Mouse (Mus musculus): ENCODE results near the gene 1700025G04Rik. TPM values are rescaled to one million over a fixed set of nuclear protein-coding genes. Genes with fewer than 3 reads are reported as not detected.

Gene 1700025G04Rik
- polyA plus RNA-seq, 1 experiment = 2.3 TPM

DNA sequence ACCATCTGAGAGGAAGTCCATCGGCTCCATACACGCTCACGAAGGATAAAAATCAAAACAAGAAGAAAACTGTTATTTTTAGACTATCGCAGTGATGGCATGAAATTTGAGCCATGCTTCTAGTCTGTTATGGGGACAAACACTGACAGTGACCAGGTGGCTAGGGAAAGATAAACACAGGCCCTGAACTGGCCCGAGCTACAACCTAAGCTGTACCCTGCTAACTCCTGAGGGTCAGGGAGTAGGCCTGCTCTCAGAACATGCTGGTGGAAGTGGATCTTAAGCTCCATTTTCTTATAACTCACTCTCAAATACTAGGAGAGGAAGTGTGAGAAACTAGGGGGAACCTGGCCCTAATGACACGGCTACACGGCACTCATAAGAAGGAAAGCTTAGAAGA, 126.7 kb downstream of the 1700025G04Rik start:
- no peak for DNase-seq (ENCODE audit: low read depth)

DNA sequence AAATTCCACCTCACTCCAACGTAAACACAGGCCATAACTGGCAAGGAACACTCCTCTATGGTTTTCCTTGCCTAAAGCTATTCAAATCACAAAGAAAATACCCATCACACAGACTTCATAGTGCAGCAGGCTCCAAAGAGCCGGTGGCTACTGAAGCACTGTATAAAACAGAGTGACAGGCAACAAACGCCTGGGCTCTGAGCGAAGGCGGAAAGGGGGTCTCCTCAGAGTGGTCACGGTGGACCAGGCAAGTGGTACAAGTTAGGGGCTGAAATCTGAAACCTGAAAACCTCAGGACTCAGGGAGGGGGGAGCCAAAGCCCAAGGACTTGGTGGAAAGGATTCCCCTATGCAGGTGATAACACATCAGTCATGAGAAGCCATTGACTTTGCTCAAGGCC, 127.8 kb downstream of the 1700025G04Rik start:
- DNase-seq (ENCODE audit: low read depth) = no peak

DNA sequence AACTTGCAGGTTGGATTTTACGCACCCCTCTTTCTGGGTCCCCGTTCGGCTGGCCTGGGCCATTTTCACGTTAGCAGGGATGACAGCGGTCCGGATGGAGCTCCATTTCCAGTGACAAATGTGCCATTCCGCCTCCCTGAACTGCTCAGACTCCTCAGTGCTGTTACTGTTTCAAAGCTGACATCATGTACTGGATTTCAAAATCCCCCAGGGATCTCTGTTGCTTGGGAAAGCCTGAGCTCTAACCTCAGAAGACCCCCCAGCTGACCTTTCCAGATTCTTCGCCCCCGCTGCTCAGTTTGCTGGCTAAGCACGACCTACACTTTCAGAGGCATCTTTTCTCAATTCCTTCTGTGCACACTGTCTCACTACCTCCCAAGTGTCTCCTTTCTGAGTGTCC, 128.7 kb downstream of the 1700025G04Rik start:
- DNase-seq (ENCODE audit: low read depth) = no peak

DNA sequence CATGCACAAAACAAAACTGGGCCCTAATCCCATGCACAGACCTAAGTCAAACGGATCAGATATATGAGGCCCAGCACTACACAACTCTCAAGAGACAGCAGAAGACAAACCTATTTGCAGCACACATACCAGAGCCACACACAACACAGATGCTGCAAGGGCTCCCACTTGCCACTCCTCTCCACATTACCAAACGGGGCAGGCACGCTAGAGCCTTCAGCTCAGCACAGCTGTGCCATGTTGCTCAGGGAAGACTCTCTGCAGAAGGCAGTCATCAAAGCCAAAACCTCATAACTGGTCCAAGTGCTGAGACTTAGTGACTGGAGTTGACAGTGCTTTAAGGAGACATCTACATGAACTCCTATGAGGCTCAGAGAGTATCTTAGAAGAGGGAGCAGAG, 130.9 kb downstream of the 1700025G04Rik start:
- DNase-seq (ENCODE audit: low read depth) = no peak

GRCm38 (mm10) chr1:151958442-151958841, 131.5 kb downstream of the 1700025G04Rik start:
- DNase-seq (ENCODE audit: low read depth) = no peak

GRCm38 (mm10) chr1:151957669-151958068, 132.3 kb downstream of the 1700025G04Rik start:
- no peak for DNase-seq (ENCODE audit: low read depth)

DNA sequence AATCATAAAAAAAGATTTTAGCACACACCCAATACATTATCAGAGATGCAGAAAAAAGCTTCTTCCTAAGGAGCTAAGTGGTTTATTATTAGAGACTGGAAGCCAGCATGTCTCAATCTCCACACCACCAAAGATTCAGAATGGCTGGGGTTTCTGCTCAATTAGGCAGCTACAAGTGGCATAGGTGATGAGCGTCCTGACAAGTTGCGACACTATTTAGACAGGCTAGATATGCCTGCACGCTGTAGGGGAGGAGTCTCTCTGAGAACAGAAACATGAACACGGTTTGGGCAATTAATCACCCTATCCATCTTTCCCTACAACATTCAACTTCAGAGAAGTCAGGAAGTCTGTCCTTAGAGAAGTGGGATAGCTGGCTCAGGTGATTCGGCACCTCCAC, 134.1 kb downstream of the 1700025G04Rik start:
- DNase-seq (ENCODE audit: low read depth) = no peak

DNA sequence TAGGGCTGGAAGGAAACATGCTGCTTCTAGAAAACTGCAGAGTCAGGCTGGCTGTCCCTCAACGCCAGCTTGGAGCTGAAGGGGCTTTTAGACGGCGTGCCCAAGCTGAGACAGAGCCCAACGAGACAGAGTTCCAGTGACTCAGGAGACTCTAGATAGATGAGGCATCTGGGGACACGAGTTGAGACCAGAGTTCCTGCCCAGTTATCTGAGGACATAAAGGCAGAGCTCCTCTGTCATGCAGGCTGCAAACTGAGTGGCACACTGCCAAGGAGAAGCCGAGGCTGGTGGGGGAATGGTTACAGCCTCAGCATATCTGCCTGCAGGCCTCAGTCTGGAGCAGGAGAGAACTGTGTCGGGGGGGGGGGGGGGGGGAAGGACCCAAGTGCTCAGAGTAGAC, 136.4 kb downstream of the 1700025G04Rik start:
- DNase-seq (ENCODE audit: low read depth) = no peak

GRCm38 (mm10) chr1:151948065-151948464, 141.9 kb downstream of the 1700025G04Rik start:
- no peak for DNase-seq (ENCODE audit: low read depth)

DNA sequence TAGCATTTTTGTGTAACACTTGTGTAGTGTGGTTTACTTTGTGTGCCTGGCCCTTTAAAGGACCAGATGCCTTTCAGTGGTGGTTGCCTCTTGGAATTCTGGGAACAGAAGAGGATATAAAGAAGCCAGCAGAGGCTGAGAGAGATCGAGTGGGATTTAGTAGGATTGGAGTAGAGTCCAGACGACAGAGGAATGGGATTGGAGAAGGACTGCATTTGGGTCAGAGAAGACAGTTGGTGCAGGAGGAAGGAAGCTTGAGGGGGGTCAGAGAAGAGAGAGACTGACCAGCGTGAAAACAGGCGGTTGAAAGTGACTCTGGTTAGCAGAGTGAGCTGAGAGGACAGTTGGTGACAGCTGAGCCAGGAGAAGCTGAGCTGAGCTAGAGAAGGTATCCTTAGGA, 142.4 kb downstream of the 1700025G04Rik start:
- DNase-seq (ENCODE audit: low read depth) = no peak

DNA sequence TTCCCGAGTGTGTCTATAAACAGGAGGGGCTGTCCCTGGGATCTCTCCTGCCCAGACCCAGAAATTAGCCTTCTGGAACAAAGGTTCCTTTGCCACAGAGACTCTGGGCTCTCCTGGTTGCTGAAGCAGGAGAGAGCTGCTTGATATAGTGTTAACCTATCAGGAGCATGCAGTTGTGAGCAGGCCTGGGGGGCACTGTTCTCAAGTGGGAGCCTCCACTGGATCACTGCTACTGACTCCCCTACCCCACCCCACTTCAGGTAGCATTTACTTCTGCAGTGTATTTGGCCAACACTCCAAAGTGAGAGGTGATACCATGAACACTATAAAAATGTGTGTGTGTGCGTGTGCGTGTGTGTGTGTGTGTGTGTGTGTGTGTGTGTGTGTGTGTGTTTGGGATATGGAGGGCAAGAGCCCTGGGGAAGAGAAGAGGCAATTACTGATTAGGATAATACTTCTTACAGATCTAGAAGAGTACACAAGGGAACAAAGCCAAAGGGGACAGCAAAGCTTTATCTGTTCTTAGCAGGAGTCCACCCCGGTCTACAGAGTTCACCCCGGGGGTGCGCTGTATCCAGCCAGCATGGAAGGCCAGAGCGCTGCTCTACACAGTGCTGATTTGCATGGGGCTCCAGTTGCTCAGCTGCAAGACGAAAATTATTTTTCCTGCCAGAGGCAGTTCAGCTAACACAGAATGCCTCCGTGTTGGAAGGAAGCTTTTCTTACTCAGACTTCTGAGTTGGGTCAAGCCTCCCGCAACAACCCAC, 145.3 kb downstream of the 1700025G04Rik start:
- DNase-seq (ENCODE audit: low read depth) = no peak

DNA sequence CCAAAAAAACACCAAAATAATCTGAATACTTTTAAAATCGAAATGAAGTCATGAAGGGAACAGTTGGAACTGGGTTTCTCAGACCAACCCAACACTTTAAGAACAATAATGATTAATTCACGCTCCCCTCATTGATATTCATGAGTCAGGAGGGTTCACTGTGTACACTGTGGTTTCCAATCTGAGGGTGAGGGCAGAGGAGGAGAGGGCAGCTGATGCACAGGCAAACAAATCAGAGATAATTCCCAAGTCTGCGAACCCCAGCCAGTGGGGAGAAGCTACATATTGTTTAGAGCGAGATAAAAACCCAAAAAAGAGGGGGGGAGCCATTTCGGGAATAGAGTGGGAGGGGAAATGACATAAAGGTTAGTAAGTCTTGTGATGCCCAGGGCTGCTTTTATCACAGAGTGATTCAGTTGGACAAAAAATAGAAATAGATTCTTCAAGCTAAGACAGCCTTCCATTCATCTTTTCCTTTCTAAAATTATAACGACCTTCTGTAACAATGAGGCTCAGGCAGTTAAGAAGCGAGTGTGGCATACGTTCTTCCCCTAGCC, 146.2 kb downstream of the 1700025G04Rik start:
- DNase-seq (ENCODE audit: low read depth) = no peak

GRCm38 (mm10) chr1:151942972-151943654, 146.8 kb downstream of the 1700025G04Rik start:
- no peak for DNase-seq (ENCODE audit: low read depth)

DNA sequence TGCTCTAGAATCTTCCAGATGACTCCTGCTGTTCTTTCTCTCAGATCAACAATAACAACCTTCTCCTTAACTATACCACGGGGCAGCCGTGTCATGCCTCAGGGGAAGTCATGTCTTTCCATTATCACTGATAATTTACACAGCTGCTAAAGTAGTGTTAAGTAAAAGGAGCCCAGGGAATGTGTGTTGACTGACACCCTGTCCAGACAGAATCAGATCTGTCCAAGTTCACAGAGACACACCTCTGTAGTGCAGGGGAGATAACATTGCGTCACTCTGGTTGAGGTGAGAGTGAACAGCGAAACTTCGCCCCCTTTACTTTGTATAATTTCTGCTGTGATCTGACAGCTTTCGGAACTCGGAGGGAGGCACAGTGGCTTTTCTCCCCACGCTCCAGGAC, 149.9 kb downstream of the 1700025G04Rik start:
- no peak for DNase-seq (ENCODE audit: low read depth)

DNA sequence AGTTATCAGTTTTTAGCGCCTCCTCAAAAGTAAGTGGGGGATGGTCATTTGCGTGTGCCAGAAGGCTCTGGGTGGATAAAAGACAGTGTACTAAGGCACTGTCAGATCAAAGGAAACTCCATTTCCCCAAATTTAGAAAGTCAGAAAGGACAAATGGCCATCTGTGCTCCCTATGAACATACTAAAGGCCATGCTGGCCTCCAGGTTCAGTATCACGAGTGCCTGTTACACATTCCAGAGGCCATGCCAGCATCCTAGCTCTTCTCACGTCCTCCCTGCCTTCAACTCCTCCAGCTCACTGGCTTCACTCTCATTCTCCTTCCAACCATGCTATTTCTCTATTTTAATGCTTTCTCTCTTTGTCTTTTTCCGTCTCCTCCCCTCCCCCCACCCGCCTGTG, 150.4 kb downstream of the 1700025G04Rik start:
- DNase-seq (ENCODE audit: low read depth) = no peak

DNA sequence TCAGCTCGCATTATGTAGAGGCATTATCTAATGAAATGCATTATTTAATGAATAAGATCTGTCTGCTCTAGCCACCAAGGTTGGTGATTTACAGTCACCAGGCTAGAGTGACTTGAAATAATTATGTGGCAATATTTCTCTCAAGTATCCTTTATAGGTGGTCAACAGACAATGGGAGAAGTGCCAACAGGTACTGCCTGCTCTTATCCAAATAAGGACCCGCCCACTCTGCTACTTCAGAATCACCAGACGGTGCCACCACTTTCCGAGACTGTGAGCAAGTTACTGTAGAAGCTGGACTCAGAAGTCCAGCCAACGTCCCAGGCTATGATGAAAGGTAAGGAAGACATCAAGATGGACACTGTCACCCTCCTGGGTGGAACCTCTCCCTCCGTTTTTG, 156.3 kb downstream of the 1700025G04Rik start:
- no peak for DNase-seq (ENCODE audit: low read depth)

- DNase-seq (ENCODE audit: low read depth) = no peak
Measured at GRCm38 (mm10) chr1:151926826-151927225, 163.1 kb downstream of the 1700025G04Rik start.

DNA sequence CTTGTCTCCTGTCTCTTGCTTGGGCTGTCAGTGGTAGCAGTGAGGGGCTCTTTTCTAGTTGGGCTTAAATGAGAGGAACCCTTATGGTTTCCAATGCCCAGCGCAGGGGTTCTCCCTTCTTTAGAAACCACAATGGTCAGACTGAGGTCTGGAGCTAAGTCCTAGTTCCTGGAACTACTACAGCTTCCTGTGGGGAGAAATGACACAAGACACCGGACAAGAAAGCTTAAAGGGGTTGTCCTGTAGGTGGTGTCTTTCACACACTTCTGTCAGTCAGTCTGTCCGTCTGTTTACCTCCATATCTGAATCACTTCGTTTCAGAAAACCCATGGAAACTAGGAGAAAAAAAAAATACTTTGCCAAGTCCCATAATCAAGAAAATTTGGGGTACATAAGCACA, 163.8 kb downstream of the 1700025G04Rik start:
- no peak for DNase-seq (ENCODE audit: low read depth)

DNA sequence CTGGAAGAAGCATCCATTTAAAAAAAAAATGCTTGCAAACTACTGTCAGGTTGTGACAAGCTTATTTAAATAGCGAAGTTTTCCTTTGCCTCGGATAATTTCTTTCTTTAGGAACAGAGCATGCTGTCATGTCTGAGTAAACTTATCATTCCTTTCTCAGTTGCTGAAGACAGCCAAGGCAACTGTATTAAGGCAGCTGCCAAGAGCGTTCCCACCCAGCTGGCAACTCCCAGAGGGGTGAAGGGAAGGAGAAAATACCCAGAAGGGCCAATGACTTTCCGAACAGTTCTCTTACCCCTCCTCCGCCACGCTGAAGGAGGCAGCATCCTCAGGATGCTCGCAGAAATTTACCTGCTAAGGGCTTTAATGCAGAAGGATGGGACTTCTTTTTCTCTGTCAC, 164.2 kb downstream of the 1700025G04Rik start:
- DNase-seq (ENCODE audit: low read depth) = no peak

DNA sequence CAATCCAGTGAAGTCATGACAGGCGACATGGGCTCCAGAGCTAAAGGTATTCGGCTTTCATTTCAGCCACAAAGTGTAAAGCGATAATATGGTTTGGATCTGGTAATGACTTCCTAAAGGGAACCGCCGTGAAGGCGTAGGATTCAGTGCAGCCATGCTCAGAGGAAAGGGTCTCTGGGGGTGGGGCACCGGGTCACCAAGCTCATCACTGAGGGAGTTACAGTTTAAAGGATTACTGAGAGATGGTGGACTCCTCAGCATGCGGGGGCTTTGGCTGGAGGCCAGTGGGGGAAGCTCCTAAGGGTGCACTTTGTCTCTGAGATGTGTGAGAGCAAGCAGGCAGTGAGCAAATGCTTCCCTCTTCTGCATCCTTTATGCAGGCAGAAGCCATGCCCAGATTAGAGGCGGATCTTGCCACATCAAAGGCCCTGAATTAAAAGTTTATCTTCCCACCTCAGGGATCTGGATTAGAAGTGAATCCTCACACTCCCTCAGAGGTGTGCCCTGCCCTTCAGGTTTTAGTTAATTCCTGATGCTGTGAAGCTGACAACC, 171.0 kb downstream of the 1700025G04Rik start:
- no peak for DNase-seq (ENCODE audit: low read depth)

DNA sequence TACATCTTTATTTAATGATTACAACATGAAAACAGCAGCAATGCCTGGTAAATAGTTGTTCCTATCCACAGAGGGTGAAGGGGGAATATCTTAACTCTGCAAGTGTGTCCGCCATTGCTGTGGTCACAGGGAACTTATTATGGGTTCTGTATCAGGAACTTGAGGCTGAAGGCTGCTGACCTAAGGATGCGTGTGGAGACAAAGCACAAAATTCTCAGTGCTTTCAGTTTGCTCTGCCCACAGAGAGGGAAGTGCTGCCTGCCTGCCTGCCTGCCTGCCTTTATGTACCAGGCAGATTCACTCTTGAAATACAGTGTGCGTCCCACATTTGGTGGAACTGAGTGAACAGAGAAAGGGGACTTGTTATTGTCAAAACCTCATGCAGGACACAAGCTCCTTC, 172.2 kb downstream of the 1700025G04Rik start:
- DNase-seq (ENCODE audit: low read depth) = no peak

GRCm38 (mm10) chr1:151914494-151914893, 175.4 kb downstream of the 1700025G04Rik start:
- no peak for DNase-seq (ENCODE audit: low read depth)

GRCm38 (mm10) chr1:151907014-151907413, 182.9 kb downstream of the 1700025G04Rik start:
- no peak for DNase-seq (ENCODE audit: low read depth)

All from gonadal fat pad, adult 2 months (tissue).